Mouse (Mus musculus) B cell, adult 2 months (primary cell): ENCODE measurements at regions not wholly inside any gene's neighbourhood (a gene's known extent, or its start where the extent isn't known, plus 50 kb on each side); places are given as distances from the start of the nearest gene placed in this dataset.

Source experiments
- DNase-seq, 2 experiments: peaks; one replicate each; pipeline ENCODE4 v3.0.0; 2022

- DNase-seq, result no peak
Observed at GRCm38 (mm10) chr13:102294451-102294850, 398.9 kb upstream of the Cd180 start.

GRCm38 (mm10) chr13:102295079-102295478 lies 398.3 kb upstream of the Cd180 start:
- DNase-seq, result no peak

GRCm38 (mm10) chr13:102307983-102308382 lies 385.4 kb upstream of the Cd180 start:
- DNase-seq, result no peak

- no peak for DNase-seq
Observed at GRCm38 (mm10) chr13:102312096-102312495, 381.3 kb upstream of the Cd180 start.

GRCm38 (mm10) chr13:102315921-102316692 lies 377.3 kb upstream of the Cd180 start:
- no peak for DNase-seq

- DNase-seq, result no peak
Observed at GRCm38 (mm10) chr13:102318891-102319404, 374.4 kb upstream of the Cd180 start.

- DNase-seq, result no peak
Observed at GRCm38 (mm10) chr13:102319453-102319852, 373.9 kb upstream of the Cd180 start.

- no peak for DNase-seq
Observed at GRCm38 (mm10) chr13:102323876-102324275, 369.5 kb upstream of the Cd180 start.

GRCm38 (mm10) chr13:102326003-102326402 lies 367.4 kb upstream of the Cd180 start:
- DNase-seq, result no peak

GRCm38 (mm10) chr13:102326544-102326943 lies 366.8 kb upstream of the Cd180 start:
- no peak for DNase-seq

- no peak for DNase-seq
Observed at GRCm38 (mm10) chr13:102333667-102334066, 359.7 kb upstream of the Cd180 start.

- no peak for DNase-seq
Observed at GRCm38 (mm10) chr13:102334131-102334534, 359.2 kb upstream of the Cd180 start.

- DNase-seq, result no peak
Observed at GRCm38 (mm10) chr13:102343236-102343635, 350.1 kb upstream of the Cd180 start.

GRCm38 (mm10) chr13:102344606-102345269 lies 348.6 kb upstream of the Cd180 start:
- no peak for DNase-seq

- no peak for DNase-seq
Observed at GRCm38 (mm10) chr13:102349493-102349892, 343.9 kb upstream of the Cd180 start.

- DNase-seq, result no peak
Observed at GRCm38 (mm10) chr13:102352073-102352854, 341.1 kb upstream of the Cd180 start.

GRCm38 (mm10) chr13:102355569-102355968 lies 337.8 kb upstream of the Cd180 start:
- DNase-seq, result no peak

GRCm38 (mm10) chr13:102372451-102373082 lies 320.8 kb upstream of the Cd180 start:
- no peak for DNase-seq

GRCm38 (mm10) chr13:102380667-102381066 lies 312.7 kb upstream of the Cd180 start:
- DNase-seq, result no peak

- no peak for DNase-seq
Observed at GRCm38 (mm10) chr13:102391911-102392310, 301.4 kb upstream of the Cd180 start.

- no peak for DNase-seq
Observed at GRCm38 (mm10) chr13:102392868-102393661, 300.3 kb upstream of the Cd180 start.

GRCm38 (mm10) chr13:102393662-102393970 lies 299.7 kb upstream of the Cd180 start:
- DNase-seq, result no peak
